Mouse (Mus musculus) limb, embryonic 10.5 days (tissue): ENCODE results near the gene 9930021J03Rik. TPM values are rescaled to one million over a fixed set of nuclear protein-coding genes. Genes with fewer than 3 reads are reported as not detected.
A peak's percentile ranks its signal among the peaks of the same experiment; 100 is the strongest.

Experiments
- DNase-seq: peaks from one replicate; pipeline ENCODE4 v3.0.0-alpha.2; 2017; ENCODE audit warnings: low spot score
- H3K27ac ChIP-seq: fragments of 300-500 bp; sonication (generic); 2 replicates; pipeline ENCODE4 v1.5.1; 2016; ENCODE audit warnings: mild to moderate bottlenecking
- H3K27me3 ChIP-seq: fragments of 300-500 bp; sonication (generic); 2 replicates; pipeline ENCODE4 v1.6.1; 2016; ENCODE audit warnings: low read depth, mild to moderate bottlenecking; ENCODE audit not compliant: poor library complexity, severe bottlenecking
- H3K36me3 ChIP-seq: fragments of 300-500 bp; sonication (generic); 2 replicates; pipeline ENCODE4 v1.6.1; 2016; ENCODE audit warnings: mild to moderate bottlenecking, moderate library complexity
- H3K4me1 ChIP-seq: fragments of 300-500 bp; sonication (generic); 2 replicates; pipeline ENCODE4 v1.6.1; 2016
- H3K4me3 ChIP-seq: fragments of 300-500 bp; sonication (generic); 2 replicates; pipeline ENCODE4 v1.5.1; 2016; ENCODE audit warnings: mild to moderate bottlenecking, moderate library complexity
- H3K9me3 ChIP-seq: fragments of 300-500 bp; sonication (generic); replicated peaks from 2 replicates; pipeline ENCODE4 v1.6.1; 2016; ENCODE audit warnings: mild to moderate bottlenecking
- WGBS: fragments of 180-500 bp; shearing (Covaris S2); methylation state at CpG from one replicate; pipeline ENCODE4 v1.1.7; 2016; 5-methylcytosine and 5-hydroxymethylcytosine counted together
- polyA plus RNA-seq: library from polyadenylated mRNA; unstranded; fragments of >200 nt; fragmentation: Nextera tagmentation; extraction: Ambion mirVana; gene quantifications from 2 replicates; pipeline ENCODE4 v1.2.1, GENCODE M21; 2016

Gene 9930021J03Rik
- polyA plus RNA-seq, 1 experiment from 2014 or later = 4.6 TPM

- no peak overlapping the region for H3K27ac ChIP-seq
- H3K4me3 ChIP-seq = no peak overlapping the region
- H3K4me1 ChIP-seq = no peaks in the 10 kb centered on the region
- H3K27me3 ChIP-seq = no peaks in the 10 kb centered on the region
- no peaks in the 10 kb centered on the region for H3K9me3 ChIP-seq
- H3K36me3 ChIP-seq = no peaks in the 10 kb centered on the region
- no peak for DNase-seq
- 81% methylated on average over 5 of the region's 5 CpGs for WGBS
Observed at GRCm38 (mm10) chr19:29828558-29828957, 22.8 kb upstream of the 9930021J03Rik start.

DNA sequence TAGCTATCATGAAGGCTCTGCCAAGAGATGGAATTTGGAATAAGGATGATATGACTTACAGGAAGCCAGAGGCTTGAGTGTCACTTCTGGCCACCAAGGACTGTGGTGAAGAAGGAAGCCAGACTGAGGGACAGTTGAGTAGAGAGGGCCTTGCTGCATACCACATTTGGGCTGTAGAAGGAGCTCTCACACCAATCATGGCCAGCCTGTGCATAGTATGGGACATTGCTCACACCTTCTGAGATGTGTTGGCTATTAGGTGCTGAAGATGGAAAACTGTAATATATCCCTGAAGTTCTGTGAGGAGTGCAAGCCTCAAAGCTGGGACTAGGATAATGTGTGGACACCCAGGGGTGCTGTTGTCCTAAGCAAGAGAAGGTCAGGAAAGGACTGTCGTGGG, 20.9 kb upstream of the 9930021J03Rik start:
- Histone ChIP-seq H3K4me3 (no peak overlapping the region), H3K36me3 (no peaks in the 10 kb centered on the region), H3K9me3 (no peaks in the 10 kb centered on the region), H3K4me1 (peaks cover 4% of the 10 kb centered on the region; the same call in 1 of the 2 replicates), H3K27me3 (no peaks in the 10 kb centered on the region), H3K27ac (no peak overlapping the region)
- 78% methylated on average over 1 of the region's 1 CpGs for WGBS
- DNase-seq = no peak

- Histone ChIP-seq H3K4me1 (peaks cover 4% of the 10 kb centered on the region; the same call in 1 of the 2 replicates), H3K36me3 (no peaks in the 10 kb centered on the region), H3K4me3 (no peak overlapping the region), H3K9me3 (no peaks in the 10 kb centered on the region), H3K27ac (no peak overlapping the region), H3K27me3 (no peaks in the 10 kb centered on the region)
- 83% methylated on average over 2 of the region's 2 CpGs for WGBS
- no peak for DNase-seq
Observed at GRCm38 (mm10) chr19:29825003-29825402, 19.2 kb upstream of the 9930021J03Rik start.

- peaks cover 4% of the 10 kb centered on the region; the same call in 1 of the 2 replicates for H3K4me1 ChIP-seq
- H3K4me3 ChIP-seq = no peak overlapping the region
- H3K27me3 ChIP-seq = no peaks in the 10 kb centered on the region
- no peaks in the 10 kb centered on the region for H3K9me3 ChIP-seq
- WGBS = 47% methylated on average over 6 of the region's 6 CpGs
- peak; percentile 45 for DNase-seq
- H3K27ac ChIP-seq = no peak overlapping the region
- no peaks in the 10 kb centered on the region for H3K36me3 ChIP-seq
Observed at GRCm38 (mm10) chr19:29824034-29824700, 18.4 kb upstream of the 9930021J03Rik start.

DNA sequence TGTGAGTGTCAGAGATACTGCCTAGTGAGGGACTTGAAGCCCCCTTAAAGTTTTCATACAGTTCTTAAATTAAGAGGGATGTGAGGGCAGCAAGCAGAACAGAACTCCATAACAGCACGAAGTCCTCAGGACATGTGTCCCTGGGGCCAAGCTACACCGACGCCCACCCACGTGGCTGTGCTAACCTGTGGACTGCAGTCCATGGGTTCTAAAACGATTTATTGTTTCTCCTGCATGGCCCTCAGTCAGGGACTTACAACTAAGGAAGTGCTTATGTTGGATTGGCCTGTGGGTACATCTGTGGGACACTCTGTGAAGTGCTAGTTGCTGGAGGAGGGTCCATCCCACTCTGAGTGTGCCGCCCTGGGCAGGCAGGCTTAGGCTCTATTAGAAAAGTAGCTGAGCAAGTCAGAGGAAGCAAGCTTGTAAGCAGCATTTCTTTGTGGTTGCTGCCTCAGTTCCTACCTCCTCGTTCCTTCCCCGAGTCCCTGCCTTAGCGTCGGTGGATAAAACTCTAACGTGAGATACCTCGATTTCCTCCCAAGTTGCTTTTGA, 17.7 kb upstream of the 9930021J03Rik start:
- 66% methylated on average over 12 of the region's 12 CpGs for WGBS

DNA sequence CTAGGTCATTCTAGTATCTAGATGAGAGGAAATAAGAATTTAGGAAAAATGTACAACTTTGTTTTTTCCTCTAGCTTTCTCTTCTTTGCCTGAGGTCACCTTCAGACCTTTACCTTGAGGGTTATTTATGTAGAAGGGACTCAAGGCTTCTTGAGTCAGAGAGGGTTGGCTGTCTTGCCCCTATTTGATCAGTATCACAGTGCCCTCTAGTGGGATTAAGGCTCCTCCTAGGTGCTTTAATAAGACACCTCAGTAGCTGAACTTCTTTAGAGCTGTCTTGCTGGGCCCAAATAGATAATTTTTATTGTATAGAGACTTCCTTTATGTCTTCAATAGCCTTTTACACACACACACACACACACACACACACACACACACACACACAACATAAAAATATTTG, 15.2 kb upstream of the 9930021J03Rik start:
- DNase-seq = no peak

More for the DNA sequence above, 17.7 kb upstream of the 9930021J03Rik start:
- no peaks in the 10 kb centered on the region for H3K9me3 ChIP-seq
- no peaks in the 10 kb centered on the region for H3K36me3 ChIP-seq
- no peak overlapping the region for H3K27ac ChIP-seq
- no peak overlapping the region for H3K4me3 ChIP-seq
- H3K4me1 ChIP-seq = peaks cover 4% of the 10 kb centered on the region; the same call in 1 of the 2 replicates
- DNase-seq = no peak
- H3K27me3 ChIP-seq = no peaks in the 10 kb centered on the region

GRCm38 (mm10) chr19:29812581-29813460, 7.0 kb upstream of the 9930021J03Rik start, which contains the start of gene Ranbp6:
Gene Ranbp6 (minus strand): TSS chr19:29812974.
- H3K9me3 ChIP-seq = no peaks in the 10 kb centered on the region
- 2% methylated on average over 47 of the region's 47 CpGs for WGBS
- peak within 1 kb of the TSS; percentile 86 for H3K4me3 ChIP-seq
- peak; percentile 92 for DNase-seq
- H3K36me3 ChIP-seq = peaks cover 30% of the 10 kb centered on the region
- H3K27ac ChIP-seq = peak within 1 kb of the TSS; percentile 87
- H3K4me1 ChIP-seq = peaks cover 10% of the 10 kb centered on the region
- H3K27me3 ChIP-seq = no peaks in the 10 kb centered on the region

More for the DNA sequence above, 15.2 kb upstream of the 9930021J03Rik start:
- Histone ChIP-seq H3K27ac (no peak overlapping the region), H3K9me3 (no peaks in the 10 kb centered on the region), H3K4me1 (peaks cover 4% of the 10 kb centered on the region; the same call in 1 of the 2 replicates), H3K4me3 (no peak overlapping the region), H3K36me3 (no peaks in the 10 kb centered on the region), H3K27me3 (no peaks in the 10 kb centered on the region)

GRCm38 (mm10) chr19:29810022-29810421, 4.2 kb upstream of the 9930021J03Rik start:
- Histone ChIP-seq H3K9me3 (no peaks in the 10 kb centered on the region), H3K4me1 (peaks cover 11% of the 10 kb centered on the region), H3K27me3 (no peaks in the 10 kb centered on the region), H3K27ac (no peak overlapping the region), H3K36me3 (peaks cover 30% of the 10 kb centered on the region), H3K4me3 (no peak overlapping the region)
- WGBS = 95% methylated on average over 5 of the region's 5 CpGs
- no peak for DNase-seq

DNA sequence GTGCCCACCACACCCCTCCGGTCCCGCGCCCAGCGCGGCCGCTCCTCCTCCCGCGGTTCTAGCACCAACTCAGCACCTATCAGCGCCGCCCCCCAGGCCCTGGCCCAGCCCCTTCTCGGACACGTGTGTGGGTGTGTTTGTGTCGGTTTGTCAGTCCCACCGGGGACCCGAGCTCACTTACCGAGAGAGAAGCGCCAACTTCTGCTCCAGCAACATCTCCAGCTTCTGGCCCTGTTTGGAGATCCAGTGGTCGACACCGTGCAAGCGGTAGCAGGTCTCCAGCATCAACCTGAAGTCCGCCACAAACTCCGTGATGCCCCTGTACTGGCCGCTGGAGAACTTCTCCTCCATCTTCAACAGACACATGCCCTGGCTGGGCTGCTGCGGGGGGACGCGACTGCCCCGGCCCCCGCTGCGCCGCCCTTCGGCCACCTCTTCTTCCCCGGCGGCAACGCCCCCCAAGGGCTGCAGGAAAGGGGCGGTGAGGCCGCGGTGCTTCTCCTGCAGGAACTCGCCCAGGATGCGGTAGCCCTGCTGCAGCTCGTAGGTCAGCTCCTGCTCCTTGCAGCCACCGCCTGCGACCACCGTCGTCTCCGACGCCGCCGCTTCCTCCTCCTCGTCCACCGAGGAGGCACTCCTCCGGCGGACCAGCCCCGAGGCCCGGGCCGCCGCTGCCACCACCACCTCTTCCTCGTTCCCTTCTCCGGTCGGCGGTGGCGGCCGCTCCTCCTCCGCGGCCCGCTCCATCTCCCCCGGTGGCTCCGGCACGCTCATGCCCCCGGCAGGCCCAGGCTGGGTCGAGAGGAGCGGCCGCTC, 480 bp downstream of the 9930021J03Rik start:
- peaks cover 13% of the 10 kb centered on the region for H3K4me1 ChIP-seq
- H3K27me3 ChIP-seq = no peaks in the 10 kb centered on the region
- peak; percentile 79 for DNase-seq
- H3K4me3 ChIP-seq = peak overlapping the region; percentile 96
- no peaks in the 10 kb centered on the region for H3K9me3 ChIP-seq
- under 1% methylated on average over 71 of the region's 72 CpGs for WGBS
- peaks cover 21% of the 10 kb centered on the region for H3K36me3 ChIP-seq
- H3K27ac ChIP-seq = peak overlapping the region; percentile 98

- H3K4me3 ChIP-seq = peak overlapping the region; percentile 96
- H3K9me3 ChIP-seq = no peaks in the 10 kb centered on the region
- WGBS = 72% methylated on average over 3 of the region's 3 CpGs
- H3K27ac ChIP-seq = no peak overlapping the region
- DNase-seq = no peak
- H3K36me3 ChIP-seq = peaks cover 10% of the 10 kb centered on the region
- peaks cover 13% of the 10 kb centered on the region for H3K4me1 ChIP-seq
- H3K27me3 ChIP-seq = no peaks in the 10 kb centered on the region
Observed at GRCm38 (mm10) chr19:29803946-29804345, 1.8 kb downstream of the 9930021J03Rik start.

DNA sequence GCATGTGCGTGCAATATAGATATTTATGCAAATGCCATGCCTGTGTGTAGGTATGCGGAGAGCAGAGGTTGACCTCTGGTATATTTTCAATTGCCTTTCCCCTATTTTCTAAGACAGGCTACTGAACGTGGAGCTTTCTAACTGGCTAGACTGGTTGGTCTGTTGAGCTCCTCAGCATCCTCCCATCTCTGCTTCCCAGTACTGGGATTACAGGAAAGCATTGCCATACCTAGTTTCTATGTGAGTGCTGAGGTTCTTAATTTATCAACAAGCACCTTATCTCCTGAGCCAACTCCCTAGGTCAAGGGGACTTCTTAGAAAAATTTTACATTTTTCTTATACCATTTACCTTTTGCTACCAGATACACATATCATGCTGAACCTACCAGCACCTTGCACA, 8.4 kb downstream of the 9930021J03Rik start:
- H3K27me3 ChIP-seq = no peaks in the 10 kb centered on the region
- H3K27ac ChIP-seq = no peak overlapping the region
- DNase-seq = no peak
- H3K4me3 ChIP-seq = no peak overlapping the region
- H3K4me1 ChIP-seq = no peaks in the 10 kb centered on the region
- 89% methylated on average over 3 of the region's 3 CpGs for WGBS
- no peaks in the 10 kb centered on the region for H3K9me3 ChIP-seq
- peaks cover 7% of the 10 kb centered on the region; the same call in 1 of the 2 replicates for H3K36me3 ChIP-seq

- Histone ChIP-seq H3K4me3 (no peak overlapping the region), H3K27ac (no peak overlapping the region), H3K36me3 (peaks cover 22% of the 10 kb centered on the region), H3K4me1 (no peaks in the 10 kb centered on the region), H3K9me3 (no peaks in the 10 kb centered on the region), H3K27me3 (no peaks in the 10 kb centered on the region)
- no peak for DNase-seq
Observed at GRCm38 (mm10) chr19:29787997-29788396, 17.8 kb downstream of the 9930021J03Rik start.
